Mouse (Mus musculus) lung, postnatal 0 days (tissue): ENCODE results near the gene Selenoo. TPM values are rescaled to one million over a fixed set of nuclear protein-coding genes. Genes with fewer than 3 reads are reported as not detected.

ENCODE experiments used
- ATAC-seq: fragments of 200-750 bp; cut with Nextera tagmentation; 2 replicates; pipeline ENCODE4 v1.8.0; 2017; ENCODE audit warnings: moderate library complexity
- DNase-seq: peaks from one replicate; pipeline ENCODE4 v3.0.0-alpha.2; 2016; ENCODE audit warnings: low spot score
- H3K27ac ChIP-seq: fragments of 300-500 bp; sonication (generic); 2 replicates; pipeline ENCODE4 v1.5.1; 2014; ENCODE audit warnings: antibody characterized with exemption, mild to moderate bottlenecking, low read length, mixed read lengths
- H3K27me3 ChIP-seq: fragments of 300-500 bp; sonication (generic); replicated peaks from 2 replicates; pipeline ENCODE4 v1.6.1; 2014; ENCODE audit warnings: low read length, mixed read lengths; ENCODE audit not compliant: insufficient read depth
- H3K36me3 ChIP-seq: fragments of 300-500 bp; sonication (generic); 2 replicates; pipeline ENCODE4 v1.6.1; 2014; ENCODE audit warnings: low read length, mixed read lengths; ENCODE audit not compliant: insufficient read depth
- H3K4me1 ChIP-seq: fragments of 300-500 bp; sonication (generic); 2 replicates; pipeline ENCODE4 v1.6.1; 2014; ENCODE audit warnings: antibody characterized with exemption, low read depth, low read length, mixed read lengths; ENCODE audit not compliant: insufficient read depth
- H3K4me2 ChIP-seq: fragments of 300-500 bp; sonication (generic); replicated peaks from 2 replicates; pipeline ENCODE4 v1.6.1; 2014; ENCODE audit warnings: low read depth, mild to moderate bottlenecking, low read length, moderate library complexity, mixed read lengths
- H3K4me3 ChIP-seq: fragments of 300-500 bp; sonication (generic); 2 replicates; pipeline ENCODE4 v1.5.1; 2014; ENCODE audit warnings: low read depth, low read length
- H3K9ac ChIP-seq: fragments of 300-500 bp; sonication (generic); replicated peaks from 2 replicates; pipeline ENCODE4 v1.6.1; 2014; ENCODE audit warnings: low read depth, mild to moderate bottlenecking
- H3K9me3 ChIP-seq: fragments of 300-500 bp; sonication (generic); 2 replicates; pipeline ENCODE4 v1.6.1; 2016; ENCODE audit warnings: low read length, mixed read lengths
- CTCF ChIP-seq: IDR thresholded peaks from 2 replicates; pipeline ENCODE4 v1.5.1; 2016; ENCODE audit warnings: antibody characterized with exemption, mild to moderate bottlenecking
- EP300 ChIP-seq: IDR thresholded peaks from 2 replicates; pipeline ENCODE4 v1.6.1; 2016; ENCODE audit warnings: antibody characterized with exemption, mild to moderate bottlenecking, control low read depth
- WGBS: fragments of 180-500 bp; shearing (Covaris S2); extraction: QIAGEN DNeasy Blood & Tissue Kit; methylation state at CpG from one replicate; pipeline ENCODE4 v1.1.7; 2014; 5-methylcytosine and 5-hydroxymethylcytosine counted together
- polyA plus RNA-seq: library from polyadenylated mRNA; unstranded; fragments of >200 nt; fragmentation: Nextera tagmentation; extraction: Ambion mirVana; gene quantifications from 2 replicates; pipeline ENCODE4 v1.2.1, GENCODE M21; 2015

Selenoo gene
- polyA plus RNA-seq, 1 experiment from 2014 or later, result 16.0 TPM

- Histone ChIP-seq H3K27me3 (peaks cover 33% of the 10 kb centered on the region), H3K27ac (no peak overlapping the region), H3K36me3 (no peaks in the 10 kb centered on the region), H3K4me3 (peak overlapping the region; percentile 53), H3K9me3 (no peaks in the 10 kb centered on the region), H3K9ac (no peak overlapping the region), H3K4me2 (peak overlapping the region; percentile 96), H3K4me1 (no peaks in the 10 kb centered on the region)
- WGBS, result 4% methylated on average over 19 of the region's 48 CpGs
- ATAC-seq, result peak; percentile 46
- no peak for DNase-seq
- TF ChIP-seq CTCF (no peak), EP300 (no peak)
Measured at GRCm38 (mm10) chr15:89060032-89060681, 28.7 kb upstream of the Selenoo start.

GRCm38 (mm10) chr15:89060811-89061460, 27.9 kb upstream of the Selenoo start:
- H3K27ac ChIP-seq, result no peak overlapping the region
- no peak for TF ChIP-seq CTCF
- no peak for TF ChIP-seq EP300
- no peaks in the 10 kb centered on the region for H3K9me3 ChIP-seq
- peaks cover 33% of the 10 kb centered on the region for H3K27me3 ChIP-seq
- H3K9ac ChIP-seq, result no peak overlapping the region
- no peak overlapping the region for H3K4me2 ChIP-seq
- H3K36me3 ChIP-seq, result no peaks in the 10 kb centered on the region
- 80% methylated on average over 12 of the region's 12 CpGs for WGBS
- no peak overlapping the region for H3K4me3 ChIP-seq
- H3K4me1 ChIP-seq, result no peaks in the 10 kb centered on the region
- DNase-seq (no peak), ATAC-seq (no peak)

GRCm38 (mm10) chr15:89061761-89062517, 26.9 kb upstream of the Selenoo start:
- no peaks in the 10 kb centered on the region for H3K9me3 ChIP-seq
- H3K9ac ChIP-seq, result no peak overlapping the region
- TF ChIP-seq CTCF (no peak), EP300 (no peak)
- no peaks in the 10 kb centered on the region for H3K36me3 ChIP-seq
- H3K4me3 ChIP-seq, result no peak overlapping the region
- no peak for DNase-seq
- no peak for ATAC-seq
- H3K4me1 ChIP-seq, result no peaks in the 10 kb centered on the region
- H3K27ac ChIP-seq, result no peak overlapping the region
- H3K27me3 ChIP-seq, result peaks cover 33% of the 10 kb centered on the region
- H3K4me2 ChIP-seq, result no peak overlapping the region
- 89% methylated on average over 6 of the region's 6 CpGs for WGBS

- H3K4me2 ChIP-seq, result no peak overlapping the region
- no peak overlapping the region for H3K4me3 ChIP-seq
- no peaks in the 10 kb centered on the region for H3K36me3 ChIP-seq
- DNase-seq, result no peak
- H3K9me3 ChIP-seq, result no peaks in the 10 kb centered on the region
- no peak for ATAC-seq
- H3K27ac ChIP-seq, result no peak overlapping the region
- H3K4me1 ChIP-seq, result no peaks in the 10 kb centered on the region
- H3K27me3 ChIP-seq, result peaks cover 33% of the 10 kb centered on the region
- no peak for TF ChIP-seq EP300
- WGBS, result 81% methylated on average over 5 of the region's 5 CpGs
- no peak overlapping the region for H3K9ac ChIP-seq
Measured at GRCm38 (mm10) chr15:89062518-89062910, 26.4 kb upstream of the Selenoo start.

- no peak overlapping the region for H3K4me2 ChIP-seq
- ATAC-seq (no peak), DNase-seq (no peak)
- H3K4me3 ChIP-seq, result no peak overlapping the region
- no peak overlapping the region for H3K9ac ChIP-seq
- WGBS, result 67% methylated on average over 7 of the region's 7 CpGs
- TF ChIP-seq EP300 (no peak), CTCF (no peak)
- no peaks in the 10 kb centered on the region for H3K4me1 ChIP-seq
- H3K27me3 ChIP-seq, result peaks cover 32% of the 10 kb centered on the region
- H3K9me3 ChIP-seq, result no peaks in the 10 kb centered on the region
- no peak overlapping the region for H3K27ac ChIP-seq
- no peaks in the 10 kb centered on the region for H3K36me3 ChIP-seq
Measured at GRCm38 (mm10) chr15:89063001-89063400, 25.9 kb upstream of the Selenoo start.

GRCm38 (mm10) chr15:89063536-89063935, 25.3 kb upstream of the Selenoo start:
- H3K27ac ChIP-seq, result no peak overlapping the region
- no peak overlapping the region for H3K9ac ChIP-seq
- no peak for DNase-seq
- no peaks in the 10 kb centered on the region for H3K36me3 ChIP-seq
- H3K4me3 ChIP-seq, result no peak overlapping the region
- TF ChIP-seq EP300 (no peak), CTCF (no peak)
- no peak overlapping the region for H3K4me2 ChIP-seq
- ATAC-seq, result no peak
- no peaks in the 10 kb centered on the region for H3K9me3 ChIP-seq
- H3K27me3 ChIP-seq, result peaks cover 30% of the 10 kb centered on the region
- 62% methylated on average over 6 of the region's 6 CpGs for WGBS
- H3K4me1 ChIP-seq, result no peaks in the 10 kb centered on the region
